Mouse (Mus musculus) brain, embryonic 14.5 days (tissue): ENCODE measurements at regions not wholly inside any gene's neighbourhood (a gene's known extent, or its start where the extent isn't known, plus 50 kb on each side); places are given as distances from the start of the nearest gene placed in this dataset.

Experiments
- CTCF ChIP-seq: fragments of 200-500 bp; IDR thresholded peaks from 2 replicates; pipeline ENCODE4 v1.5.1; 2012; ENCODE audit warnings: inconsistent platforms, mild to moderate bottlenecking, moderate library complexity, borderline replicate concordance; ENCODE audit not compliant: insufficient read depth, insufficient read length; ENCODE audit errors: extremely low read depth
- POLR2A ChIP-seq: fragments of 200-500 bp; IDR thresholded peaks from 2 replicates; pipeline ENCODE4 v1.6.1; 2012; ENCODE audit warnings: mild to moderate bottlenecking, inconsistent platforms, borderline replicate concordance; ENCODE audit not compliant: poor library complexity, insufficient read depth, insufficient read length, severe bottlenecking; ENCODE audit errors: extremely low read depth

GRCm38 (mm10) chr10:96974326-96974977 is 357.6 kb downstream of the Btg1 start:
- TF ChIP-seq POLR2A (no peak), CTCF (no peak)
